Mouse (Mus musculus): ENCODE data around the gene Zic5. TPM values are rescaled to one million over a fixed set of nuclear protein-coding genes. Genes with fewer than 3 reads are reported as not detected.
A peak's percentile ranks its signal among the peaks of the same experiment; 100 is the strongest.

Zic5 gene
- polyA plus RNA-seq, 1 experiment, result not detected

DNA sequence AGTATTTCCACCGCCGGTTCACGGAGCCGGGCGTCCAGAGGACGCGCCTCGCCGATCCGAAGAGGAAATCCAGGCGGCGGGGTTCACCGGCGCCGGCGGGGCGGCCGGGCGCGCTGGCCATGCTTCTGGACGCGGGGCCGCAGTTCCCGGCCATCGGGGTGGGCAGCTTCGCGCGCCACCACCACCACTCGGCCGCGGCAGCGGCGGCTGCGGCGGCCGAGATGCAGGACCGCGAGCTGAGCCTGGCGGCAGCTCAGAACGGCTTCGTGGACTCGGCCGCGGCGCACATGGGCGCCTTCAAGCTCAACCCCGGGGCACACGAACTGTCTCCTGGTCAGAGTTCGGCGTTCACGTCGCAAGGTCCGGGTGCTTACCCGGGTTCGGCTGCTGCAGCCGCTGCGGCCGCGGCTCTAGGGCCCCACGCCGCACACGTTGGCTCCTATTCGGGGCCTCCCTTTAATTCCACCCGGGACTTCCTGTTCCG, 10.1 kb upstream of the Zic5 start:
- Histone ChIP-seq H3K27me3 (replicated peaks; ENCODE audit: control insufficient read depth, insufficient read depth, low read length) (peaks cover 23% of the 10 kb centered on the region), H3K36me3 (ENCODE audit: control insufficient read depth, insufficient read depth, low read length) (no peaks in the 10 kb centered on the region), H3K27ac (ENCODE audit: insufficient read depth, low read depth, low read length) (no peak overlapping the region), H3K4me1 (ENCODE audit: control insufficient read depth, insufficient read depth, low read length) (no peaks in the 10 kb centered on the region), H3K4me3 (ENCODE audit: insufficient read depth, low read depth, low read length) (peak overlapping the region; percentile 26; the same call in 1 of the 2 replicates)
- under 1% methylated on average over 63 of the region's 65 CpGs for WGBS
- TF ChIP-seq CTCF (conservative IDR thresholded peaks at IDR 0.05; ENCODE audit: insufficient read depth, insufficient read length, low read depth, low read length) (no peak), POLR2A (IDR thresholded peaks at IDR 0.05; ENCODE audit: low read depth, low read length) (no peak)
- DNase-seq, result peak; percentile 27

GRCm38 (mm10) chr14:122474891-122475556, 9.5 kb upstream of the Zic5 start, which contains the start of gene Zic2:
TSS of gene Zic2 (plus strand) at chr14:122475435.
- no peak for TF ChIP-seq POLR2A (IDR thresholded peaks at IDR 0.05; ENCODE audit: low read depth, low read length)
- no peak for TF ChIP-seq CTCF (conservative IDR thresholded peaks at IDR 0.05; ENCODE audit: insufficient read depth, insufficient read length, low read depth, low read length)
- H3K36me3 ChIP-seq (ENCODE audit: control insufficient read depth, insufficient read depth, low read length), result no peaks in the 10 kb centered on the region
- no peak within 1 kb of the TSS for H3K27ac ChIP-seq (ENCODE audit: insufficient read depth, low read depth, low read length)
- no peaks in the 10 kb centered on the region for H3K4me1 ChIP-seq (ENCODE audit: control insufficient read depth, insufficient read depth, low read length)
- peak; percentile 22 for DNase-seq
- H3K4me3 ChIP-seq (ENCODE audit: insufficient read depth, low read depth, low read length), result peak within 1 kb of the TSS; percentile 26; the same call in 1 of the 2 replicates
- H3K27me3 ChIP-seq (replicated peaks; ENCODE audit: control insufficient read depth, insufficient read depth, low read length), result peaks cover 23% of the 10 kb centered on the region
- under 1% methylated on average over 50 of the region's 73 CpGs for WGBS

GRCm38 (mm10) chr14:122474041-122474890, 8.8 kb upstream of the Zic5 start:
- H3K27me3 ChIP-seq (replicated peaks; ENCODE audit: control insufficient read depth, insufficient read depth, low read length), result peaks cover 23% of the 10 kb centered on the region
- no peaks in the 10 kb centered on the region for H3K4me1 ChIP-seq (ENCODE audit: control insufficient read depth, insufficient read depth, low read length)
- no peak for TF ChIP-seq POLR2A (IDR thresholded peaks at IDR 0.05; ENCODE audit: low read depth, low read length)
- no peak overlapping the region for H3K27ac ChIP-seq (ENCODE audit: insufficient read depth, low read depth, low read length)
- DNase-seq, result no peak
- H3K4me3 ChIP-seq (ENCODE audit: insufficient read depth, low read depth, low read length), result no peak overlapping the region
- no peaks in the 10 kb centered on the region for H3K36me3 ChIP-seq (ENCODE audit: control insufficient read depth, insufficient read depth, low read length)
- WGBS, result 2% methylated on average over 57 of the region's 57 CpGs

DNA sequence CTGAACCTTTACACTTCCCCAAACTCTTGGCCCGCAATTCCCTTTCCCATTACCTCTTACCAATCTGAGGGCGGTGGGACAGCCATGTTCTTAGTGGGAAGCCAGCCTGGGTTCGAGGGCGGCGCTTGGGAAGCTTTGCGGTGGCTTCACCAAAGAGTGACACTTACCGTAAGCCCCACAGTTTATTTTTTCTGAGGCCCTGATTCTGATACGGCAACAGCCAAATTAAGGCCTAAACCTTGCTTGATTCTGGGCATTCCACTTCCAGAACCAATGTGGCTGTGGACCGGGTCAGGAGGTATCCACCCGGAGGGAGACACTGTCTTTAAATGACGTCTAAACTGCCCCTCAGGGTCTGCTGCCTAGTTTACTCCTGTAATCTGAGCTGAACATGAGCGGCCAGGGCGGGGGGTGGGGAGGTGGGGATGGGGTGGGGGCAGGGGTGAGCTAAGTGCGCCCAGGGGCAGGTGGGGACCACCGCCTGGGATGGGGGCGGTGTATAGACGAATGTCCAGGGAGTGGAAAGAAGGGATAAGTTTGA, 7.8 kb upstream of the Zic5 start:
- Histone ChIP-seq H3K27ac (ENCODE audit: insufficient read depth, low read depth, low read length) (no peak overlapping the region), H3K4me3 (ENCODE audit: insufficient read depth, low read depth, low read length) (no peak overlapping the region), H3K36me3 (ENCODE audit: control insufficient read depth, insufficient read depth, low read length) (no peaks in the 10 kb centered on the region), H3K27me3 (replicated peaks; ENCODE audit: control insufficient read depth, insufficient read depth, low read length) (peaks cover 17% of the 10 kb centered on the region), H3K4me1 (ENCODE audit: control insufficient read depth, insufficient read depth, low read length) (no peaks in the 10 kb centered on the region)
- 6% methylated on average over 17 of the region's 17 CpGs for WGBS
- no peak for DNase-seq
- TF ChIP-seq POLR2A (IDR thresholded peaks at IDR 0.05; ENCODE audit: low read depth, low read length), result no peak
- TF ChIP-seq CTCF (conservative IDR thresholded peaks at IDR 0.05; ENCODE audit: insufficient read depth, insufficient read length, low read depth, low read length), result no peak

GRCm38 (mm10) chr14:122472647-122473046, 7.2 kb upstream of the Zic5 start:
- H3K4me3 ChIP-seq (ENCODE audit: insufficient read depth, low read depth, low read length), result no peak overlapping the region
- no peaks in the 10 kb centered on the region for H3K36me3 ChIP-seq (ENCODE audit: control insufficient read depth, insufficient read depth, low read length)
- WGBS, result 4% methylated on average over 5 of the region's 5 CpGs
- no peak for DNase-seq
- TF ChIP-seq POLR2A (IDR thresholded peaks at IDR 0.05; ENCODE audit: low read depth, low read length), result no peak
- no peak for TF ChIP-seq CTCF (conservative IDR thresholded peaks at IDR 0.05; ENCODE audit: insufficient read depth, insufficient read length, low read depth, low read length)
- H3K27me3 ChIP-seq (replicated peaks; ENCODE audit: control insufficient read depth, insufficient read depth, low read length), result peaks cover 19% of the 10 kb centered on the region
- no peak overlapping the region for H3K27ac ChIP-seq (ENCODE audit: insufficient read depth, low read depth, low read length)
- no peaks in the 10 kb centered on the region for H3K4me1 ChIP-seq (ENCODE audit: control insufficient read depth, insufficient read depth, low read length)

GRCm38 (mm10) chr14:122472161-122472560, 6.7 kb upstream of the Zic5 start:
- peaks cover 17% of the 10 kb centered on the region for H3K27me3 ChIP-seq (replicated peaks; ENCODE audit: control insufficient read depth, insufficient read depth, low read length)

More at GRCm38 (mm10) chr14:122472161-122472560, 6.7 kb upstream of the Zic5 start:
- Histone ChIP-seq H3K36me3 (ENCODE audit: control insufficient read depth, insufficient read depth, low read length) (no peaks in the 10 kb centered on the region), H3K4me1 (ENCODE audit: control insufficient read depth, insufficient read depth, low read length) (no peaks in the 10 kb centered on the region), H3K4me3 (ENCODE audit: insufficient read depth, low read depth, low read length) (no peak overlapping the region), H3K27ac (ENCODE audit: insufficient read depth, low read depth, low read length) (no peak overlapping the region)
- no peak for TF ChIP-seq CTCF (conservative IDR thresholded peaks at IDR 0.05; ENCODE audit: insufficient read depth, insufficient read length, low read depth, low read length)
- no peak for TF ChIP-seq POLR2A (IDR thresholded peaks at IDR 0.05; ENCODE audit: low read depth, low read length)
- WGBS, result 6% methylated on average over 13 of the region's 13 CpGs
- DNase-seq, result no peak

Measured in kidney, adult 2 months (tissue).